Mouse (Mus musculus): ENCODE results near the gene Phactr3. TPM values are rescaled to one million over a fixed set of nuclear protein-coding genes. Genes with fewer than 3 reads are reported as not detected.

Phactr3 gene
- total RNA-seq, 2 experiments from 2014 or later: 1.2 to 2.1 TPM

GRCm38 (mm10) chr2:178131606-178132365 is 13.0 kb downstream of the Phactr3 start:
- no peak for DNase-seq (ENCODE audit: low spot score in 2 of 2)

GRCm38 (mm10) chr2:178135713-178136112 is 16.9 kb downstream of the Phactr3 start:
- DNase-seq (ENCODE audit: low spot score in 2 of 2): no peak

GRCm38 (mm10) chr2:178137518-178137917 is 18.7 kb downstream of the Phactr3 start:
- DNase-seq (ENCODE audit: low spot score in 2 of 2): peak; percentile 37 to 47

DNA sequence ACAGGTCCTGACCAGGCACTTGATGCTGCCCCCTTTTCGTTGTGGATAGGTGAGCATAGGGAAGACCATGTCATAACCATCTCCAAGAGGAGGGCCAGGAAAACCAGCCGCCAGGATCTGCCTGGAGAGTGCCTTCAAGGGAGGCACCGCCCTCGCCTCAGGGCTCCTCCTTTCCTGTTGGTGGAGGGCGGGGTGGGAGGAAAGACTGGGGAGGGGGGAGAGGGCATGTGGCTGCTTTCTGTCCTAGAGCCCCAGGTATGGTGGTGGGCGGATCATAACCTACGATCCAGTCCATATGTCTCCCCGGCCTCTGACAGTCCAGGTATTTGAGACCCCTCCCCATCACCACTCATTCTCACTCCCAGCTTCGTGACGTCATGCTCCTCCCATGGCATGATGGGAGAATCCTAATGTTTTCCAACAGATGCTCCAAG is 22.7 kb downstream of the Phactr3 start:
- no peak for DNase-seq (ENCODE audit: low spot score in 2 of 2)

- no peak for DNase-seq (ENCODE audit: low spot score in 2 of 2)
These were observed 23.7 kb downstream of the Phactr3 start for GRCm38 (mm10) chr2:178142291-178143023.

GRCm38 (mm10) chr2:178143024-178143415 is 24.2 kb downstream of the Phactr3 start:
- DNase-seq (ENCODE audit: low spot score in 2 of 2): no peak

- no peak for DNase-seq (ENCODE audit: low spot score in 2 of 2)
These were observed 25.1 kb downstream of the Phactr3 start for GRCm38 (mm10) chr2:178143898-178144297.

- no peak for DNase-seq (ENCODE audit: low spot score in 2 of 2)
These were observed 30.5 kb downstream of the Phactr3 start for GRCm38 (mm10) chr2:178149312-178149711.

- DNase-seq (ENCODE audit: low spot score in 2 of 2): no peak
These were observed 31.9 kb downstream of the Phactr3 start for GRCm38 (mm10) chr2:178150697-178151096.

GRCm38 (mm10) chr2:178153601-178154000 is 34.8 kb downstream of the Phactr3 start:
- no peak for DNase-seq (ENCODE audit: low spot score in 2 of 2)

- DNase-seq (ENCODE audit: low spot score in 2 of 2): no peak
These were observed 35.4 kb downstream of the Phactr3 start for GRCm38 (mm10) chr2:178154129-178154528.

DNA sequence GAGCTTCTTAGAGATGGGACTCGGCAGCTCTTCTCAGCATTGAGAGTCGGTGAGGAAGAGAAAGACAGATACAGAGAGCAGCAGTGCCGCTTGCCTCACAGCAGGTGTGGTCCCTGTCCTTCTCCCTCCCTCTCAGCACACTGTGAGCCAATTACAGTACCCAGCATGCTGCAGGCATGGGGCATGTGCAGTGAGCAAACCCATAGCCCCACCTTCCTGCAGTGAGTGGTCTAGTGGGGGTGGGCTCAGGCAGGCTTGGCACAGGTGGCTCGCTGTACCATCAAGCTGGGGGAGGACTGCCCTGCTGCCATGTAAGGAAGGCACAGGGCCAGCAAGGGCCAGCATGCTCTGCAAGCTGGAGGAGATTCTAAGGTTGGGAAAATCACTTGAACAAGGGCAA is 35.8 kb downstream of the Phactr3 start:
- no peak for DNase-seq (ENCODE audit: low spot score in 2 of 2)

GRCm38 (mm10) chr2:178155176-178155916 is 36.6 kb downstream of the Phactr3 start:
- no peak for DNase-seq (ENCODE audit: low spot score in 2 of 2)

- DNase-seq (ENCODE audit: low spot score in 2 of 2): no peak
These were observed 37.1 kb downstream of the Phactr3 start for GRCm38 (mm10) chr2:178155917-178156282.

DNA sequence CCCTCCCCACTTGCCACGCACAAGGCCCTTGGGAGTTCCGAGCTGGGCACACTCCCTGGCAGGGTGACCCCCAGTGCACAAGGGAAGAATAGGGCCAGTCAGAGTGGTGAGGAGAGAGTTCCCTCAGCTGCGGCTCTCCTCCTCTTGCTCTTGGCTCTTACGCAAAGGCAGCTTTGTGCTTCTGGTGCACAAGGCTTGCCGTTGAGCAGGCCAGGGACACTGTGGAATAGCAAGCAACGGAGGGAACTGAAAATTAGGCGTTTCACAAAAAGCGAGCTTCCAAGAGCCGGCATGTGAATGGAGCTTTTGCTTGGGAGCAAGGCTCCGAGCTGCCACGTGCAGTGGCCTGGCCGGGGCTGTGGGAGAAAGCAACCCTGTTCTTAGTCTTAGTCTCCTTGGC is 40.2 kb downstream of the Phactr3 start:
- no peak for DNase-seq (ENCODE audit: low spot score in 2 of 2)

DNA sequence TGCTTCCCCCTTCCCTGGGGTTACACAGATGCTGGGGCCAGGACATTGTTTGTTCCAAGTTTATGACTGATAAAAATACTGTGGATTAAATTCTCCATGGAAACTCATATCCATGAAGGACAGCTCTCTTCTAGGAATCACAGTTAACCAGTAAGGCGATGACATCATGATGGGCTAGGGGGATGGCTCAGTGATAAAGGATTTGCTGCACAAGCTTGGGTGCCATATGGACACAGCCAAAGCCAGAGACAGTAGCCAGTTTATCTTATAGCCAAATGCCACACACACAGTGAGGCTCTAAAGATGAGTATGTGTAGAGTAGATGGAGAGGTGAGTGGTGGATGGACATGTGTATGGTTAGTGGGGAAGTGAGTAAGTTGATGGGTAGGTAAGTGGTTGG is 45.2 kb downstream of the Phactr3 start:
- DNase-seq (ENCODE audit: low spot score in 2 of 2): no peak

DNA sequence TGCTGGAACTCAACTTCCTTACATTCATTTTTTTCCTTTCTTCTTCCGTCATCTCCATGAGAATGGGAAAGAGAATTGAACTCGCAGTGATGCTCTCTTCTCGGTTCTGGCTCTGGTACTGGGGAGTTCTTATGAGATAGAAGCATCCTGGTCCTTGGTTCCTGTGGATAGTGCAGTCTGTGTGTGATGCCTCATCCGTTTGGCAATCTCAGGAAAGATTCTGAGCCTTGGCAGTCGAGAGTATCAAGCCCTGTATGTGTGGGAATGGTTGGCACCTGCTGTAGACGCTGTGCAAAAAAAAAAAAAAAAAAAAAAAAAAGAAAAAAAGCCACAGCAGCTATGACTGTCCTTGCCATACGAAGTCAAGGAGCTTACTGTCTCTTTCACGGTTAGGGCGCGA is 47.2 kb downstream of the Phactr3 start:
- no peak for DNase-seq (ENCODE audit: low spot score in 2 of 2)

- no peak for DNase-seq (ENCODE audit: low spot score in 2 of 2)
These were observed 51.2 kb downstream of the Phactr3 start for GRCm38 (mm10) chr2:178169983-178170382.

DNA sequence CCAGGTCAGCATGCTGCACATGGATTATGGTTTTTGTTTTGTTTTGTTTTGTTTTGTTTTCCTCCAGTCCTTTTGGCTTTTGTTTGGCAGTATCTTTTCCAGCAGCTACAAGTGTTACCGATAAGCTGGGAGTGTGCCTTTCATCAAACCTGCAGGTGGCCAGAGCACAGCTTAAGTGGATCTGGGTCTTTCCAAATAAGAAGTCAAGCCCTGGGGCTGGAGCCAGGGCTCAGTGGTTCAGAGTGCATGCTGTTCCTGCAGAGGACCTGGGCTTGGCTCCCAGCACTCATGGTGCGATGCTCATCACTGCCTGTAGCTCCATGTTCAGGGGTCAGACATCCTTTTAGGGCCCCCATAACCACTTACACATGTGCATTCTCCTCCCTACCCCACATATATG is 55.2 kb downstream of the Phactr3 start:
- no peak for DNase-seq (ENCODE audit: low spot score in 2 of 2)

DNA sequence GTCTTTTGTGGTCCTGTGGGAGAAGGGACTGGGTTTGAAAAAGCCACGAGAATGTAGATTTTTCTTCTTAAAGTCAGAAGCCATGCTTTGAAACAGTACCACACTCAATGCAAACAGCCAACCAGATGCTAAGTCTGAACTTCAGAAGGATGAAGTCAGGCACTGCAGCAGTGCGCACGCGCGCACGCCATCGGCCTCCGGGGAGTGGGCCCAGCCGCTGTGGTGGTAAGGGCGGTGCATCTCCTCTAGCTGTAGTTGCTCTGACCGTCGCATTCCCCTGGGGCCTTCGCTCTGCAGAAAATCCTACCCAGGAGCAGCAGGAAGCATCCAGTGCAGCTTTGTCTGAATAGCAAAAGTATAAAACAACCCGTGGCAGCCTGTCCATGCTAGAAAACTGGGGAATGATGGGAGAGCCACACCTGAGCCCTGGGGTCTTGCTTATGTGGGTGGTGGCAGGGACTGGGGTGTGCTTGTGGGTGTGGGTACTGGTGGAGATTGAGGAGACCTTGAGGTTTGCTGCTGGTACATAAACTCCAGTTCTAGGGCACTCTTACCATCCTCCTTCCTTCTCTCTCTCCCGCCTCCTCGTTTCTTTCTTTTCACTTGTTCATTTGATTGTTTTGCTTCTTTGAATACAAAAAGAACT is 56.6 kb downstream of the Phactr3 start:
- DNase-seq (ENCODE audit: low spot score in 2 of 2): no peak

- DNase-seq (ENCODE audit: low spot score in 2 of 2): no peak
These were observed 65.5 kb downstream of the Phactr3 start for GRCm38 (mm10) chr2:178184251-178184650.

Measured in adrenal gland, adult 18-20 months (tissue).